Mouse (Mus musculus): ENCODE data around the gene Bcl6b.

Gene Bcl6b

GRCm38 (mm10) chr11:70179401-70179800, 50.2 kb downstream of the Bcl6b start:
- in situ Hi-C loops (cut with MboI; ENCODE audit: low sequenced_read_pairs): loop anchor here (25.0 kb wide), 1 partner anchor 117 kb away; the partner anchor contains the start of gene Asgr1

DNA sequence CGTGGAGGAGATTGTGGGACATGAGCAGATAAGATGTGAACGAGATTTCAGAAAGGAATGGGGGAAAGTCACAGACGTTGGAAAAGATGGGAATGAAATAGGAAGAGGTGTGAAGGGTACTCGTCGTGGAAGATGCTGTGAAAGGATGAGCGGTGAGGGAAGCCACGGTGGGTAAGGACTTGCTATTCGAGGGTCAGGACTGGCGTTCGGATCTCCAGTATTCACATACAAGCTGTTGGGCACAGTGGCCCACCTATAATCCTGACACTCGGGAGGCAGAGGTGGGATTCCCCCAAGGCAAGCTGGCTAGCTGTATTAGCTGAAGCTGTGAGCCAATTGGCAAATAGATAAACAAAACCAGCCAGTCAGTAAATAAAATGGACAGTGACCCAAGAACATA, 50.8 kb downstream of the Bcl6b start:
- in situ Hi-C loops (cut with MboI; ENCODE audit: low sequenced_read_pairs): loop anchor here (25.0 kb wide), 1 partner anchor 116 kb away; the partner anchor contains the start of gene Asgr1

DNA sequence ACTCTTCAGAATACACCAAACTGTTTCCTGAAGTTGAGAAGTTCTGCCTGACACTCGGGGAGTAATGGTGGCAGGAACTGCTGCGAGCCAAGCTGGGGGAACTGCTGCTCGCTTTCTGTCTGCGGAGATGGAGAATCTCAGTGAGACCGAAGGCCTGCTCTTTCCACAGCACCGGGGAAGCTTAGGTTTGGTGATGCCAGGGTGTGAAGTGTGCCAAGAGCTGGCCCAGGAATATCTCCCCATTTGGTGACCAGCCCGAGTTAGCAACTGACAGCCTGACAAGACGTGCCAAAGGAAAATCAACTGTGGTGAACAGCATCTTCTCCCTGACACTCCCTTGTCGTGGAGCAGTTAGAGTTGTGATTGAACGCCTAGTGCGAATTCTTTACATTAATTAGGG, 51.3 kb downstream of the Bcl6b start:
- in situ Hi-C loops (cut with MboI; ENCODE audit: low sequenced_read_pairs): loop anchor here (25.0 kb wide), 1 partner anchor 116 kb away; the partner anchor contains the start of gene Asgr1

GRCm38 (mm10) chr11:70177647-70178046, 52.0 kb downstream of the Bcl6b start:
- in situ Hi-C loops (cut with MboI; ENCODE audit: low sequenced_read_pairs): loop anchor here (25.0 kb wide), 1 partner anchor 115 kb away; the partner anchor contains the start of gene Asgr1

- in situ Hi-C loops (cut with MboI; ENCODE audit: low sequenced_read_pairs): no loop called here
Observed at GRCm38 (mm10) chr11:70174491-70174890, 55.1 kb downstream of the Bcl6b start.
